Mouse (Mus musculus) midbrain, embryonic 14.5 days (tissue): ENCODE results near the gene Rasgrp2. TPM values are rescaled to one million over a fixed set of nuclear protein-coding genes. Genes with fewer than 3 reads are reported as not detected.

Experiments
- ATAC-seq: fragments of 200-750 bp; cut with Nextera tagmentation; 2 replicates; pipeline ENCODE4 v1.8.0; 2017; ENCODE audit warnings: moderate number of reproducible peaks, moderate library complexity; ENCODE audit not compliant: low FRiP score, low TSS enrichment
- DNase-seq: peaks from one replicate; pipeline ENCODE4 v3.0.0-alpha.2; 2015
- H3K27ac ChIP-seq: fragments of 300-500 bp; sonication (generic); replicated peaks from 2 replicates; pipeline ENCODE4 v1.5.1; 2014; ENCODE audit warnings: mild to moderate bottlenecking, low read depth, low read length, moderate library complexity
- H3K27me3 ChIP-seq: fragments of 300-500 bp; sonication (generic); 2 replicates; pipeline ENCODE4 v1.6.1; 2014; ENCODE audit warnings: low read length, control low read depth, mixed read lengths; ENCODE audit not compliant: control insufficient read depth, insufficient read depth
- H3K36me3 ChIP-seq: fragments of 300-500 bp; sonication (generic); 2 replicates; pipeline ENCODE4 v1.6.1; 2014; ENCODE audit warnings: low read length, control low read depth; ENCODE audit not compliant: control insufficient read depth, insufficient read depth
- H3K4me1 ChIP-seq: fragments of 300-500 bp; sonication (generic); 2 replicates; pipeline ENCODE4 v1.6.1; 2014; ENCODE audit warnings: mild to moderate bottlenecking, antibody characterized with exemption, low read length, control low read depth; ENCODE audit not compliant: control insufficient read depth, insufficient read depth
- H3K4me2 ChIP-seq: fragments of 300-500 bp; sonication (generic); 2 replicates; pipeline ENCODE4 v1.6.1; 2014; ENCODE audit warnings: mild to moderate bottlenecking, low read length, moderate library complexity
- H3K4me3 ChIP-seq: fragments of 300-500 bp; sonication (generic); replicated peaks from 2 replicates; pipeline ENCODE4 v1.5.1; 2014; ENCODE audit warnings: low read depth, low read length
- H3K9ac ChIP-seq: fragments of 300-500 bp; sonication (generic); replicated peaks from 2 replicates; pipeline ENCODE4 v1.6.1; 2014; ENCODE audit warnings: mild to moderate bottlenecking, low read length, moderate library complexity
- H3K9me3 ChIP-seq: fragments of 300-500 bp; sonication (generic); 2 replicates; pipeline ENCODE4 v1.6.1; 2016; ENCODE audit warnings: low read length, control low read depth, mixed read lengths; ENCODE audit not compliant: control insufficient read depth
- WGBS: fragments of 180-500 bp; shearing (Covaris S2); extraction: QIAGEN DNeasy Blood & Tissue Kit; methylation state at CpG from one replicate; pipeline ENCODE4 v1.1.7; 2014; 5-methylcytosine and 5-hydroxymethylcytosine counted together
- polyA plus RNA-seq: library from polyadenylated mRNA; unstranded; fragments of >200 nt; fragmentation: Nextera tagmentation; extraction: Ambion mirVana; gene quantifications from 2 replicates; pipeline ENCODE4 v1.2.1, GENCODE M21; 2014

Gene Rasgrp2
- 32.9 and 58.5 TPM in 2 replicates for polyA plus RNA-seq

GRCm38 (mm10) chr19:6399285-6400095, at the start of gene Rasgrp2:
TSS of gene Rasgrp2 (plus strand) at chr19:6399340.
- WGBS, result under 1% methylated on average over 71 of the region's 87 CpGs
- Histone ChIP-seq H3K4me2 (peak within 1 kb of the TSS; percentile 99), H3K27me3 (peaks cover 12% of the 10 kb centered on the region; the same call in 1 of the 2 replicates), H3K36me3 (no peaks in the 10 kb centered on the region), H3K9me3 (no peaks in the 10 kb centered on the region), H3K9ac (peak within 1 kb of the TSS; percentile 71), H3K27ac (peak within 1 kb of the TSS; percentile 70), H3K4me3 (peak within 1 kb of the TSS; percentile 61), H3K4me1 (peaks cover 27% of the 10 kb centered on the region)
- peak; percentile 78 for DNase-seq
- ATAC-seq, result peak; percentile 43; the same call in 1 of the 2 replicates

- WGBS, result 69% methylated on average over 14 of the region's 14 CpGs
- Histone ChIP-seq H3K27ac (no peak overlapping the region), H3K4me2 (no peak overlapping the region), H3K27me3 (no peaks in the 10 kb centered on the region), H3K4me3 (no peak overlapping the region), H3K9me3 (no peaks in the 10 kb centered on the region), H3K4me1 (no peaks in the 10 kb centered on the region), H3K36me3 (peaks cover 57% of the 10 kb centered on the region), H3K9ac (no peak overlapping the region)
- ATAC-seq, result no peak
- DNase-seq, result no peak
Observed at GRCm38 (mm10) chr19:6351431-6352106, 47.6 kb upstream of the Rasgrp2 start.

- Histone ChIP-seq H3K9me3 (no peaks in the 10 kb centered on the region), H3K4me2 (no peak overlapping the region), H3K36me3 (peaks cover 51% of the 10 kb centered on the region), H3K27me3 (no peaks in the 10 kb centered on the region), H3K4me1 (no peaks in the 10 kb centered on the region), H3K4me3 (no peak overlapping the region), H3K27ac (no peak overlapping the region), H3K9ac (no peak overlapping the region)
- 97% methylated on average over 2 of the region's 2 CpGs for WGBS
- DNase-seq (no peak), ATAC-seq (no peak)
Observed at GRCm38 (mm10) chr19:6352107-6352505, 47.0 kb upstream of the Rasgrp2 start.

GRCm38 (mm10) chr19:6354030-6354429, 45.1 kb upstream of the Rasgrp2 start:
- Histone ChIP-seq H3K36me3 (peaks cover 40% of the 10 kb centered on the region), H3K4me2 (no peak overlapping the region), H3K4me1 (no peaks in the 10 kb centered on the region), H3K9ac (no peak overlapping the region), H3K4me3 (no peak overlapping the region), H3K27me3 (no peaks in the 10 kb centered on the region), H3K9me3 (no peaks in the 10 kb centered on the region), H3K27ac (no peak overlapping the region)
- no peak for ATAC-seq
- no peak for DNase-seq
- 85% methylated on average over 7 of the region's 7 CpGs for WGBS

- no peaks in the 10 kb centered on the region for H3K9me3 ChIP-seq
- ATAC-seq (no peak), DNase-seq (no peak)
- no peak overlapping the region for H3K27ac ChIP-seq
- WGBS, result 97% methylated on average over 3 of the region's 3 CpGs
- no peaks in the 10 kb centered on the region for H3K27me3 ChIP-seq
- H3K4me2 ChIP-seq, result no peak overlapping the region
- H3K4me1 ChIP-seq, result peaks cover 20% of the 10 kb centered on the region
- H3K36me3 ChIP-seq, result peaks cover 19% of the 10 kb centered on the region
- H3K9ac ChIP-seq, result no peak overlapping the region
- no peak overlapping the region for H3K4me3 ChIP-seq
Observed at GRCm38 (mm10) chr19:6361291-6361690, 37.8 kb upstream of the Rasgrp2 start.

- H3K27me3 ChIP-seq, result no peaks in the 10 kb centered on the region
- H3K4me1 ChIP-seq, result peaks cover 24% of the 10 kb centered on the region
- peak overlapping the region; percentile 97 for H3K27ac ChIP-seq
- H3K4me3 ChIP-seq, result peak overlapping the region; percentile 100
- ATAC-seq, result no peak; the same call in 1 of the 2 replicates
- 2% methylated on average over 11 of the region's 11 CpGs for WGBS
- DNase-seq, result no peak
- H3K4me2 ChIP-seq, result peak overlapping the region; percentile 61
- H3K9ac ChIP-seq, result peak overlapping the region; percentile 92; the same call in 1 of the 2 replicates
- no peaks in the 10 kb centered on the region for H3K9me3 ChIP-seq
- peaks cover 36% of the 10 kb centered on the region for H3K36me3 ChIP-seq
Observed at GRCm38 (mm10) chr19:6363091-6363410, 36.1 kb upstream of the Rasgrp2 start.

- peaks cover 24% of the 10 kb centered on the region for H3K4me1 ChIP-seq
- no peaks in the 10 kb centered on the region for H3K9me3 ChIP-seq
- H3K9ac ChIP-seq, result peak within 1 kb of the TSS; percentile 92
- H3K4me3 ChIP-seq, result peak within 1 kb of the TSS; percentile 100
- DNase-seq, result peak; percentile 100
- 1% methylated on average over 85 of the region's 85 CpGs for WGBS
- H3K36me3 ChIP-seq, result peaks cover 41% of the 10 kb centered on the region
- H3K4me2 ChIP-seq, result peak within 1 kb of the TSS; percentile 96
- peak; percentile 98 for ATAC-seq
- H3K27me3 ChIP-seq, result no peaks in the 10 kb centered on the region
- peak within 1 kb of the TSS; percentile 97 for H3K27ac ChIP-seq
Observed at GRCm38 (mm10) chr19:6363411-6364240, 35.5 kb upstream of the Rasgrp2 start, which contains the start of gene Sf1. TSS of gene Sf1 (plus strand) at chr19:6363690.

- peak; percentile 96 for DNase-seq
- Histone ChIP-seq H3K4me1 (peaks cover 24% of the 10 kb centered on the region), H3K27ac (peak overlapping the region; percentile 97), H3K27me3 (no peaks in the 10 kb centered on the region), H3K9ac (peak overlapping the region; percentile 92), H3K4me2 (peak overlapping the region; percentile 96), H3K9me3 (no peaks in the 10 kb centered on the region), H3K4me3 (peak overlapping the region; percentile 100), H3K36me3 (peaks cover 46% of the 10 kb centered on the region)
- ATAC-seq, result no peak
- under 1% methylated on average over 55 of the region's 55 CpGs for WGBS
Observed at GRCm38 (mm10) chr19:6364317-6364725, 34.8 kb upstream of the Rasgrp2 start.
